Mouse (Mus musculus): ENCODE results near the gene D430042O09Rik. TPM values are rescaled to one million over a fixed set of nuclear protein-coding genes. Genes with fewer than 3 reads are reported as not detected.

Gene D430042O09Rik
- polyA plus RNA-seq, 1 experiment from 2014 or later, result 8.7 TPM

GRCm38 (mm10) chr7:125806571-125806970, 98.9 kb downstream of the D430042O09Rik start:
- Histone ChIP-seq H3K9ac (ENCODE audit: low read depth, low read length) (no peak overlapping the region), H3K27ac (ENCODE audit: low read depth, low read length) (no peak overlapping the region), H3K4me2 (no peak overlapping the region), H3K4me3 (ENCODE audit: low read depth, low read length) (no peak overlapping the region), H3K4me1 (ENCODE audit: control insufficient read depth, insufficient read depth, low read length) (no peaks in the 10 kb centered on the region), H3K36me3 (ENCODE audit: control insufficient read depth, insufficient read depth, low read length) (no peaks in the 10 kb centered on the region), H3K9me3 (replicated peaks; ENCODE audit: control insufficient read depth, low read length) (no peaks in the 10 kb centered on the region), H3K27me3 (ENCODE audit: control insufficient read depth, insufficient read depth, low read length) (no peaks in the 10 kb centered on the region)
- ATAC-seq (replicated peaks; ENCODE audit: insufficient number of reproducible peaks, low FRiP score, low TSS enrichment), result no peak
- 80% methylated on average over 1 of the region's 1 CpGs for WGBS (ENCODE audit: insufficient replicate concordance)

- Histone ChIP-seq H3K36me3 (ENCODE audit: control insufficient read depth, insufficient read depth, low read length) (peaks cover 3% of the 10 kb centered on the region; the same call in 1 of the 2 replicates), H3K9ac (ENCODE audit: low read depth, low read length) (no peak overlapping the region), H3K27ac (ENCODE audit: low read depth, low read length) (no peak overlapping the region), H3K9me3 (replicated peaks; ENCODE audit: control insufficient read depth, low read length) (no peaks in the 10 kb centered on the region), H3K4me3 (ENCODE audit: low read depth, low read length) (no peak overlapping the region), H3K27me3 (ENCODE audit: control insufficient read depth, insufficient read depth, low read length) (no peaks in the 10 kb centered on the region), H3K4me1 (ENCODE audit: control insufficient read depth, insufficient read depth, low read length) (no peaks in the 10 kb centered on the region), H3K4me2 (no peak overlapping the region)
- 84% methylated on average over 3 of the region's 3 CpGs for WGBS (ENCODE audit: insufficient replicate concordance)
- ATAC-seq (replicated peaks; ENCODE audit: insufficient number of reproducible peaks, low FRiP score, low TSS enrichment), result no peak
These were observed 100.5 kb downstream of the D430042O09Rik start for GRCm38 (mm10) chr7:125808210-125808609.

- 81% methylated on average over 8 of the region's 8 CpGs for WGBS (ENCODE audit: insufficient replicate concordance)
- Histone ChIP-seq H3K4me2 (no peak overlapping the region), H3K4me1 (ENCODE audit: control insufficient read depth, insufficient read depth, low read length) (no peaks in the 10 kb centered on the region), H3K27me3 (ENCODE audit: control insufficient read depth, insufficient read depth, low read length) (no peaks in the 10 kb centered on the region), H3K9me3 (replicated peaks; ENCODE audit: control insufficient read depth, low read length) (no peaks in the 10 kb centered on the region), H3K4me3 (ENCODE audit: low read depth, low read length) (no peak overlapping the region), H3K27ac (ENCODE audit: low read depth, low read length) (no peak overlapping the region), H3K9ac (ENCODE audit: low read depth, low read length) (no peak overlapping the region), H3K36me3 (ENCODE audit: control insufficient read depth, insufficient read depth, low read length) (peaks cover 5% of the 10 kb centered on the region)
- no peak for ATAC-seq (replicated peaks; ENCODE audit: insufficient number of reproducible peaks, low FRiP score, low TSS enrichment)
These were observed 105.0 kb downstream of the D430042O09Rik start for GRCm38 (mm10) chr7:125812721-125813120.

GRCm38 (mm10) chr7:125815733-125816132, 108.0 kb downstream of the D430042O09Rik start:
- no peak overlapping the region for H3K27ac ChIP-seq (ENCODE audit: low read depth, low read length)
- no peak overlapping the region for H3K4me2 ChIP-seq
- no peaks in the 10 kb centered on the region for H3K4me1 ChIP-seq (ENCODE audit: control insufficient read depth, insufficient read depth, low read length)
- no peak for ATAC-seq (replicated peaks; ENCODE audit: insufficient number of reproducible peaks, low FRiP score, low TSS enrichment)
- H3K27me3 ChIP-seq (ENCODE audit: control insufficient read depth, insufficient read depth, low read length), result no peaks in the 10 kb centered on the region
- 86% methylated on average over 3 of the region's 3 CpGs for WGBS (ENCODE audit: insufficient replicate concordance)
- H3K9me3 ChIP-seq (replicated peaks; ENCODE audit: control insufficient read depth, low read length), result no peaks in the 10 kb centered on the region
- peaks cover 5% of the 10 kb centered on the region for H3K36me3 ChIP-seq (ENCODE audit: control insufficient read depth, insufficient read depth, low read length)
- H3K9ac ChIP-seq (ENCODE audit: low read depth, low read length), result no peak overlapping the region
- no peak overlapping the region for H3K4me3 ChIP-seq (ENCODE audit: low read depth, low read length)

GRCm38 (mm10) chr7:125818301-125818712, 110.6 kb downstream of the D430042O09Rik start:
- WGBS (ENCODE audit: insufficient replicate concordance), result 83% methylated on average over 9 of the region's 9 CpGs
- no peak for ATAC-seq (replicated peaks; ENCODE audit: insufficient number of reproducible peaks, low FRiP score, low TSS enrichment)
- Histone ChIP-seq H3K9ac (ENCODE audit: low read depth, low read length) (no peak overlapping the region), H3K4me2 (no peak overlapping the region), H3K27ac (ENCODE audit: low read depth, low read length) (no peak overlapping the region), H3K36me3 (ENCODE audit: control insufficient read depth, insufficient read depth, low read length) (peaks cover 2% of the 10 kb centered on the region), H3K4me3 (ENCODE audit: low read depth, low read length) (no peak overlapping the region), H3K4me1 (ENCODE audit: control insufficient read depth, insufficient read depth, low read length) (no peaks in the 10 kb centered on the region), H3K27me3 (ENCODE audit: control insufficient read depth, insufficient read depth, low read length) (no peaks in the 10 kb centered on the region), H3K9me3 (replicated peaks; ENCODE audit: control insufficient read depth, low read length) (no peaks in the 10 kb centered on the region)

GRCm38 (mm10) chr7:125820233-125820632, 112.5 kb downstream of the D430042O09Rik start:
- no peak overlapping the region for H3K9ac ChIP-seq (ENCODE audit: low read depth, low read length)
- H3K4me3 ChIP-seq (ENCODE audit: low read depth, low read length), result no peak overlapping the region
- H3K27me3 ChIP-seq (ENCODE audit: control insufficient read depth, insufficient read depth, low read length), result no peaks in the 10 kb centered on the region
- ATAC-seq (replicated peaks; ENCODE audit: insufficient number of reproducible peaks, low FRiP score, low TSS enrichment), result no peak
- H3K36me3 ChIP-seq (ENCODE audit: control insufficient read depth, insufficient read depth, low read length), result no peaks in the 10 kb centered on the region; the same call in 1 of the 2 replicates
- no peaks in the 10 kb centered on the region for H3K4me1 ChIP-seq (ENCODE audit: control insufficient read depth, insufficient read depth, low read length)
- WGBS (ENCODE audit: insufficient replicate concordance), result 40% methylated on average over 2 of the region's 2 CpGs
- H3K27ac ChIP-seq (ENCODE audit: low read depth, low read length), result no peak overlapping the region
- no peaks in the 10 kb centered on the region for H3K9me3 ChIP-seq (replicated peaks; ENCODE audit: control insufficient read depth, low read length)
- H3K4me2 ChIP-seq, result no peak overlapping the region

GRCm38 (mm10) chr7:125826425-125826824, 118.7 kb downstream of the D430042O09Rik start:
- peaks cover 42% of the 10 kb centered on the region for H3K4me1 ChIP-seq (ENCODE audit: control insufficient read depth, insufficient read depth, low read length)
- H3K27ac ChIP-seq (ENCODE audit: low read depth, low read length), result no peak overlapping the region; the same call in 1 of the 2 replicates
- ATAC-seq (replicated peaks; ENCODE audit: insufficient number of reproducible peaks, low FRiP score, low TSS enrichment), result 0 out of 2 replicates have a peak, but pooled peaks have one; percentile 59
- H3K36me3 ChIP-seq (ENCODE audit: control insufficient read depth, insufficient read depth, low read length), result no peaks in the 10 kb centered on the region
- H3K9ac ChIP-seq (ENCODE audit: low read depth, low read length), result no peak overlapping the region
- no peak overlapping the region for H3K4me2 ChIP-seq
- no peak overlapping the region for H3K4me3 ChIP-seq (ENCODE audit: low read depth, low read length)
- WGBS (ENCODE audit: insufficient replicate concordance), result 22% methylated on average over 2 of the region's 2 CpGs
- no peaks in the 10 kb centered on the region for H3K27me3 ChIP-seq (ENCODE audit: control insufficient read depth, insufficient read depth, low read length)
- H3K9me3 ChIP-seq (replicated peaks; ENCODE audit: control insufficient read depth, low read length), result no peaks in the 10 kb centered on the region

GRCm38 (mm10) chr7:125826887-125827286, 119.2 kb downstream of the D430042O09Rik start:
- H3K27ac ChIP-seq (ENCODE audit: low read depth, low read length), result peak overlapping the region; percentile 0; the same call in 1 of the 2 replicates
- peaks cover 42% of the 10 kb centered on the region for H3K4me1 ChIP-seq (ENCODE audit: control insufficient read depth, insufficient read depth, low read length)
- ATAC-seq (replicated peaks; ENCODE audit: insufficient number of reproducible peaks, low FRiP score, low TSS enrichment), result no peak

GRCm38 (mm10) chr7:125827420-125827819, 119.7 kb downstream of the D430042O09Rik start:
- peaks cover 45% of the 10 kb centered on the region for H3K4me1 ChIP-seq (ENCODE audit: control insufficient read depth, insufficient read depth, low read length)

More at GRCm38 (mm10) chr7:125826887-125827286, 119.2 kb downstream of the D430042O09Rik start:
- Histone ChIP-seq H3K9me3 (replicated peaks; ENCODE audit: control insufficient read depth, low read length) (no peaks in the 10 kb centered on the region), H3K9ac (ENCODE audit: low read depth, low read length) (no peak overlapping the region), H3K4me2 (no peak overlapping the region), H3K27me3 (ENCODE audit: control insufficient read depth, insufficient read depth, low read length) (no peaks in the 10 kb centered on the region), H3K36me3 (ENCODE audit: control insufficient read depth, insufficient read depth, low read length) (no peaks in the 10 kb centered on the region), H3K4me3 (ENCODE audit: low read depth, low read length) (no peak overlapping the region)
- WGBS (ENCODE audit: insufficient replicate concordance), result 57% methylated on average over 3 of the region's 3 CpGs

More at GRCm38 (mm10) chr7:125827420-125827819, 119.7 kb downstream of the D430042O09Rik start:
- Histone ChIP-seq H3K4me2 (no peak overlapping the region), H3K36me3 (ENCODE audit: control insufficient read depth, insufficient read depth, low read length) (no peaks in the 10 kb centered on the region), H3K27ac (ENCODE audit: low read depth, low read length) (peak overlapping the region; percentile 0; the same call in 1 of the 2 replicates), H3K27me3 (ENCODE audit: control insufficient read depth, insufficient read depth, low read length) (no peaks in the 10 kb centered on the region), H3K9me3 (replicated peaks; ENCODE audit: control insufficient read depth, low read length) (no peaks in the 10 kb centered on the region), H3K9ac (ENCODE audit: low read depth, low read length) (no peak overlapping the region; the same call in 1 of the 2 replicates), H3K4me3 (ENCODE audit: low read depth, low read length) (no peak overlapping the region)
- ATAC-seq (replicated peaks; ENCODE audit: insufficient number of reproducible peaks, low FRiP score, low TSS enrichment), result no peak
- WGBS (ENCODE audit: insufficient replicate concordance), result 58% methylated on average over 9 of the region's 9 CpGs

All from heart, embryonic 11.5 days (tissue).